Mouse (Mus musculus) lung, embryonic 14.5 days (tissue): ENCODE results near the gene Psma1. TPM values are rescaled to one million over a fixed set of nuclear protein-coding genes. Genes with fewer than 3 reads are reported as not detected.

Experiments used
- ATAC-seq: fragments of 200-750 bp; cut with Nextera tagmentation; 2 replicates; pipeline ENCODE4 v1.8.0; 2017; ENCODE audit warnings: mild to moderate bottlenecking, moderate TSS enrichment, moderate library complexity; ENCODE audit not compliant: insufficient read depth
- DNase-seq: peaks from one replicate; pipeline ENCODE4 v3.0.0-alpha.2; 2015
- H3K27ac ChIP-seq: fragments of 300-500 bp; sonication (generic); 2 replicates; pipeline ENCODE4 v1.5.1; 2014; ENCODE audit warnings: low read depth, mild to moderate bottlenecking, moderate library complexity
- H3K27me3 ChIP-seq: fragments of 300-500 bp; sonication (generic); 2 replicates; pipeline ENCODE4 v1.6.1; 2014; ENCODE audit warnings: low read length, control low read depth; ENCODE audit not compliant: insufficient read depth
- H3K36me3 ChIP-seq: fragments of 300-500 bp; sonication (generic); 2 replicates; pipeline ENCODE4 v1.6.1; 2014; ENCODE audit warnings: control low read depth; ENCODE audit not compliant: insufficient read depth
- H3K4me1 ChIP-seq: fragments of 300-500 bp; sonication (generic); 2 replicates; pipeline ENCODE4 v1.6.1; 2014; ENCODE audit warnings: antibody characterized with exemption, control low read depth; ENCODE audit not compliant: insufficient read depth
- H3K4me2 ChIP-seq: fragments of 300-500 bp; sonication (generic); 2 replicates; pipeline ENCODE4 v1.6.1; 2014; ENCODE audit warnings: mild to moderate bottlenecking
- H3K4me3 ChIP-seq: fragments of 300-500 bp; sonication (generic); 2 replicates; pipeline ENCODE4 v1.5.1; 2014; ENCODE audit warnings: low read depth, low read length
- H3K9ac ChIP-seq: fragments of 300-500 bp; sonication (generic); 2 replicates; pipeline ENCODE4 v1.6.1; 2014
- H3K9me3 ChIP-seq: fragments of 300-500 bp; sonication (generic); 2 replicates; pipeline ENCODE4 v1.6.1; 2016; ENCODE audit warnings: low read depth, low read length, control low read depth
- CTCF ChIP-seq: IDR thresholded peaks from 2 replicates; pipeline ENCODE4 v1.5.1; 2016; ENCODE audit warnings: antibody characterized with exemption, low read depth
- WGBS: fragments of 180-500 bp; shearing (Covaris S2); extraction: QIAGEN DNeasy Blood & Tissue Kit; methylation state at CpG from one replicate; pipeline ENCODE4 v1.1.7; 2014; 5-methylcytosine and 5-hydroxymethylcytosine counted together
- polyA plus RNA-seq: library from polyadenylated mRNA; unstranded; fragments of >200 nt; fragmentation: Nextera tagmentation; extraction: Ambion mirVana; gene quantifications from 2 replicates; pipeline ENCODE4 v1.2.1, GENCODE M21; 2014

Psma1 gene
- 424 and 430 TPM in 2 replicates for polyA plus RNA-seq

DNA sequence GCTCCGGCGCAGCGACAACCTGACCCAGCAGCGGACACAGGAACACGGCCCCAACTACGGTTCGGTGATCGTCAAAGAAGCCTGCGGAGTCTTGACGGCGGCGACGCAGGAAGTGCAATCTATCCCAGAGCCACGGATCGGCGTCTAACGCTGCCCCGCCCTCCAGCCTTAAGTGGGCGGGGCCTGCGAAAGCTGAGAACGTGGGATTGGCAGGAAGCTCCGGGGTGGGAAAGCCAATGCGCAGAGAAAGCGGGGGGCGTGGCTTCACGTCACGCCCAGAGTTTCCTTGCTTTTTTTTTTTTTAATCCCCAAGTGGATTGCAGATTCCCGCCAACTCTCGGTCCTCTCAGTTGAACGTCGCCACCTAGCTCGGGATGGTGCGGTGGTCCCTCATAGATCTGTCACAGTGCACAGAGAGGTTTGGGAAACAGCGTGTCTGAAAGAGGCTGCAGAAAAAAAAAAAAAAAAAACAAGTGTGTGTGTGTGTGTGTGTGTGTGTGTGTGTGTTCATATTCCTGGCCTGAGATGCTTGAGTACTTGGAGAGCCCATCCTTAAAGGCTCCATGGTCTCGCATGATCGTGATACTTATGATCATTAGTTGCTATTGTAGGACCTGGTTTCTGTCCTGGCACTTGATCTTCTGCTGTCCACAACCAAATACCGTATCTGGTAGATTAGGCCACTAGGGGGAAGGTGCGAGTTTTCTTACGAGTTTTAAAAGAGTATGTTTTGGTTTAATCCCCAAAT is at the start of gene Psma1:
Gene Psma1 (minus strand): TSS at position 114 of the 748 bp plus-strand sequence.
- WGBS: under 1% methylated on average over 39 of the region's 39 CpGs
- peak within 1 kb of the TSS; percentile 88 for H3K4me3 ChIP-seq
- TF ChIP-seq CTCF: peak; percentile 68

DNA sequence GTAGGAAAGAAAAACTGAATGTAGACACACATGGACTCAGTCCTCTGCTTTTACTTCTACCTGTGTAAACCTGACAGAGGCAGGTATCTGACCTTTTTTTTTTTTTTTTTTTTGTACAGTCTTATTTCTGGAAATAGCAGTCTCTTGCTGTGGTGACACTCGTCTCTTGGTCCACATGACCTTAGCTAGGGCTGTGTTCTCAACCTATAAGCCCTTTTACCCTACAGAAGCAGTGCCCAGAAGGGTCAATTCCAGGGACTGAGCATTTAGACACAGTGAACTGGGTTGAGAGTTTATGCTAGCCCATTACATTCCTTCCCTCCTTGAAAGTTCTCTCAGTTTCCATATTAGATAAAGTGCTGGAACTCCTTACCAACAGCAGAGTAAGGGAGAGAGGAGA is 47.6 kb upstream of the Psma1 start:
- Histone ChIP-seq H3K27ac (no peak overlapping the region), H3K36me3 (no peaks in the 10 kb centered on the region), H3K4me1 (no peaks in the 10 kb centered on the region), H3K9ac (no peak overlapping the region), H3K4me3 (no peak overlapping the region), H3K27me3 (no peaks in the 10 kb centered on the region), H3K9me3 (no peaks in the 10 kb centered on the region), H3K4me2 (no peak overlapping the region)
- DNase-seq: no peak
- 50% methylated on average over 1 of the region's 1 CpGs for WGBS
- no peak for ATAC-seq
- TF ChIP-seq CTCF: no peak

More for the DNA sequence above, at the start of gene Psma1:
- Histone ChIP-seq H3K27ac (peak within 1 kb of the TSS; percentile 31; the same call in 1 of the 2 replicates), H3K36me3 (peaks cover 32% of the 10 kb centered on the region), H3K4me1 (peaks cover 3% of the 10 kb centered on the region; the same call in 1 of the 2 replicates), H3K4me2 (peak within 1 kb of the TSS; percentile 90), H3K9me3 (no peaks in the 10 kb centered on the region), H3K27me3 (no peaks in the 10 kb centered on the region), H3K9ac (peak within 1 kb of the TSS; percentile 85)
- ATAC-seq: peak; percentile 94
- DNase-seq: peak; percentile 100

DNA sequence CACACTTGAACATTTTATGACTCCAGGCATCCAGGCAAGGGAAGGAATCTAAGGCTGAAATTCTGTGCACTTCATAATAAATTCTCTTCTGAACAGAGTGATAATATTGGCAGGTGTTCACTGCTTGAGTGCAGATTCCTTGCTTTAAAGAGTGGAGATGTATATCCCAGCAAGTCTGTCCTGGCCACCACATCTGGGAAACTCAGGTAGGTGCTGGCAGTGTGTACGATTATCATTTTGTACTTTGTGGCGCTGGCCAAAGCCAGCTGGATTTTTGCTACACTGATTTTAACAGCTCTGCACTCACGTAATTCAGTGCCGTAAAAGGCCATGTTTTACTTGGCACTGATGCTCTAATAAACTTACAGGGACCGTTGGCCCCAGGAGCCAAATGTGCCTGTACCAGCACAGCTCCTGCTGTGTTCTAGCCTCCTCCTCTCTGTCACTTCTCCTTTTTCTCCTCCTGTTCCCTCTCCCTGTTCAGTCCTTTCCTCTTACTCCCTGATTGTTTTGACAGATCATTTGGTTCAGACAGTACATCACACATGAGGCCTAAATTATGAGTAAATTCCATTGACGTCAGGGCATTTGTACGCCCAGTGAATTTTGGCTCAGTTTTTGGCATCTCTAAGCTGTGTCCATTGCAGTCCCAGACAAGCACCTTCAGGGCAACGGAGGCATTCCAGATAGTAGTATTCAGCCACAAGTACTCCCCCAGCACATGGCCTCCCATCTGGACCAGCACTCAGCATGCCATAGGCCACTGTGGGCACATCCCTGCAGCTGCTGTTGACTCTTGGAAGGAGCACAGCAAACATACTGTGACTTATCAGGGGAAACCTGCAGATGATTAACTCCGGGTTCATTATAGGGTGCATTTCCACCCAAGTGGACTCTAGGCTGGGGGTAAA is 46.9 kb upstream of the Psma1 start:
- 38% methylated on average over 9 of the region's 9 CpGs for WGBS
- peak; percentile 80 for ATAC-seq
- no peak overlapping the region for H3K4me3 ChIP-seq
- H3K4me1 ChIP-seq: no peaks in the 10 kb centered on the region
- H3K27me3 ChIP-seq: no peaks in the 10 kb centered on the region
- no peak for TF ChIP-seq CTCF
- no peak overlapping the region for H3K4me2 ChIP-seq
- peak; percentile 33 for DNase-seq
- H3K9ac ChIP-seq: no peak overlapping the region
- no peaks in the 10 kb centered on the region for H3K9me3 ChIP-seq
- H3K36me3 ChIP-seq: no peaks in the 10 kb centered on the region
- peak overlapping the region; percentile 32; the same call in 1 of the 2 replicates for H3K27ac ChIP-seq

DNA sequence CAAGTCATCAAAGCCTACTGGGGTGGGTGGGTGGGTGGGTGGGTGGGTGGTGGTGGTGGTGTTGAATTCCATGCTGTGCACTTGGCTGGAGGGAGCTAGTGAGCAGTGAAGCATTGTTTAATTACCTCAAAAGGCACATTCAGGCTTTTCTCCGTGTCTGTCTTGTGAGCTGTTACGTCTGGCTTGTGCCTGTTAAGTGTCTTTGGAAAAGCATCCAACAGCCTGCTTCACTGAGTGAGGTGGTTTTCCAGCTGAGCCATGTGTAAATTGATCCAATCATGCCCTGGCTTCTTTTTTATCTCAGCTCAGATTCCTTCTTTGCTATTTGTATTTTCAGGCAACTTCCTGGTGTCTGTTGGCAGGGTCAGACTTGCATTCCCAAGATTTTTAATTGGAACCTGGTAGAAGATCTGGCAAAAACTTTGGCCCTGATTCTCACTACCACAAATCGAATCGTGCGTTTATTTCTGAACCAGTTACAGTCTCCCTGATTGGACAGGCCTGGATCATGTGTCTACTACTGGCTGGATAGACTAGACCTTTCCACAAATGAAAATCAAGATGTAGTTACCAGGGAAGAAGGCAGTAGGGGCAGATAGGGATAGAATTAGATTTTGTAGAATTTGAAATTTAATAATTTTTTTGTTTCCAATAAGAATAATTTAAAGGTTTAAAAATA is 45.9 kb upstream of the Psma1 start:
- H3K4me2 ChIP-seq: no peak overlapping the region
- DNase-seq (no peak), ATAC-seq (no peak)
- no peaks in the 10 kb centered on the region for H3K27me3 ChIP-seq
- WGBS: 57% methylated on average over 5 of the region's 5 CpGs
- TF ChIP-seq CTCF: no peak
- H3K4me1 ChIP-seq: peaks cover 6% of the 10 kb centered on the region
- H3K9me3 ChIP-seq: no peaks in the 10 kb centered on the region
- H3K36me3 ChIP-seq: no peaks in the 10 kb centered on the region
- no peak overlapping the region for H3K9ac ChIP-seq
- H3K4me3 ChIP-seq: no peak overlapping the region
- H3K27ac ChIP-seq: peak overlapping the region; percentile 20; the same call in 1 of the 2 replicates

DNA sequence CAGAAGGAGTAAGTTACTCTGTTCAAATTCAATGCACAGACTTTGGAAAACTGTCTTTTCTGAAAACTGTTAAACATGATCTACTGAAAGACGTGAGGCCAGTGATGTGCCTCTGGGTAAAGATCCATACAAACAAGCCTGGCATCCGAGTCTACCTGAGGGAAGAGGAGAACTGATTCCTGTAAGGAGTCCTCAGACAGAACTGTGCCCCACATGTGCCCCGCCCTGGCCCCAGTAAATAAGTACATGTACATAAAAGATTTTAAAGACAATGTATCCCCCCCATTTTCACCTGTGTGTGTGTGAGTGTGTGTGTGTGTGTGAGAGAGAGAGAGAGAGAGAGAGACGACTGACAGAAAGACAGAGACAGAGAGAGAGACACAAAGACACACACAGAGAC is 42.0 kb upstream of the Psma1 start:
- DNase-seq (no peak), ATAC-seq (no peak)
- Histone ChIP-seq H3K4me1 (peaks cover 6% of the 10 kb centered on the region), H3K9ac (no peak overlapping the region), H3K9me3 (no peaks in the 10 kb centered on the region), H3K4me3 (no peak overlapping the region), H3K27ac (peak overlapping the region; percentile 81; the same call in 1 of the 2 replicates), H3K36me3 (no peaks in the 10 kb centered on the region), H3K27me3 (no peaks in the 10 kb centered on the region), H3K4me2 (no peak overlapping the region)
- no peak for TF ChIP-seq CTCF
- WGBS: 66% methylated on average over 4 of the region's 4 CpGs

DNA sequence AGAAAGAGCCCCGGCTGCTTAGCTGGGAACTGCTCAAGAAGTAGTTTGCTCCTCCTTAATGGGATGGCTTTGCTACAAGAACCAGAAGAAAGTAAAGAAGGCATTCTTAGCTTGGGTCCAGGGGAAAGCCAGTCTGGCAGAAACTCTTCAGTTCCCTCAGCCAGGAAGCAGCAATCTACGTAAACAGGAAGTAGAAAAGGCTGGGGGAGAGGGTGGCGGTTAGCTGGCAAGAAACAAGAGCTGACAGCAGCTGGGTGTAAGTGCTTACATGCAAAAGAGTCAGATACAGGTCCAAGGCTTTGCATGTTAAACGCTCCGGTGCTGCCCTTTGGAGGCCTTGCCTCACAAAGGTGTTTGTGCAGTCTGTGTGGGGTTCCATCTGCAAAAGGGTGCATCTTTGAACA is 41.5 kb upstream of the Psma1 start:
- no peak for TF ChIP-seq CTCF
- 18% methylated on average over 5 of the region's 5 CpGs for WGBS
- H3K9ac ChIP-seq: peak overlapping the region; percentile 3; the same call in 1 of the 2 replicates
- no peaks in the 10 kb centered on the region for H3K36me3 ChIP-seq
- ATAC-seq (peak; percentile 80), DNase-seq (peak; percentile 75)
- peak overlapping the region; percentile 81 for H3K27ac ChIP-seq
- H3K27me3 ChIP-seq: no peaks in the 10 kb centered on the region
- H3K4me3 ChIP-seq: no peak overlapping the region
- no peaks in the 10 kb centered on the region for H3K9me3 ChIP-seq
- H3K4me2 ChIP-seq: 0 out of 2 replicates have a peak overlapping the region, but pooled peaks have one; percentile 21
- peaks cover 6% of the 10 kb centered on the region for H3K4me1 ChIP-seq
